Mouse (Mus musculus): ENCODE results near the gene Atp5d.

GRCm38 (mm10) chr10:80141786-80142529, 3.5 kb downstream of the Atp5d start:
- TF ChIP-seq CTCF (IDR thresholded peaks at IDR 0.05; ENCODE audit: low read depth) = no peak
- TF ChIP-seq EP300 (IDR thresholded peaks at IDR 0.05; ENCODE audit: low read depth) = no peak
